Mouse (Mus musculus): ENCODE results near the gene Cym. TPM values are rescaled to one million over a fixed set of nuclear protein-coding genes. Genes with fewer than 3 reads are reported as not detected.

Cym gene
- polyA plus RNA-seq, 1 experiment from 2014 or later = not detected

GRCm38 (mm10) chr3:107252035-107252434, 30.5 kb upstream of the Cym start:
- H3K4me2 ChIP-seq (ENCODE audit: low read depth, low read length) = no peak overlapping the region
- no peak for DNase-seq (ENCODE audit: low spot score)
- WGBS = 75% methylated on average over 4 of the region's 4 CpGs

GRCm38 (mm10) chr3:107250320-107250719, 28.8 kb upstream of the Cym start:
- Histone ChIP-seq H3K9me3 (replicated peaks; ENCODE audit: control insufficient read depth, low read length) (no peaks in the 10 kb centered on the region), H3K4me2 (ENCODE audit: low read depth, low read length) (no peak overlapping the region), H3K27me3 (ENCODE audit: control insufficient read depth, insufficient read depth, low read length) (no peaks in the 10 kb centered on the region), H3K4me3 (ENCODE audit: low read depth, low read length) (no peak overlapping the region), H3K27ac (replicated peaks; ENCODE audit: low read depth, low read length) (no peak overlapping the region), H3K36me3 (replicated peaks; ENCODE audit: control insufficient read depth, insufficient read depth, low read depth, low read length) (no peaks in the 10 kb centered on the region), H3K4me1 (ENCODE audit: control insufficient read depth, insufficient read depth, low read length) (no peaks in the 10 kb centered on the region), H3K9ac (replicated peaks; ENCODE audit: low read length) (no peak overlapping the region)
- ATAC-seq (replicated peaks; ENCODE audit: insufficient number of reproducible peaks, low FRiP score, low TSS enrichment, low read depth) (no peak), DNase-seq (ENCODE audit: low spot score) (no peak)
- WGBS = 68% methylated on average over 2 of the region's 2 CpGs

More at GRCm38 (mm10) chr3:107252035-107252434, 30.5 kb upstream of the Cym start:
- no peaks in the 10 kb centered on the region for H3K36me3 ChIP-seq (replicated peaks; ENCODE audit: control insufficient read depth, insufficient read depth, low read depth, low read length)
- H3K4me3 ChIP-seq (ENCODE audit: low read depth, low read length) = no peak overlapping the region
- no peak for ATAC-seq (replicated peaks; ENCODE audit: insufficient number of reproducible peaks, low FRiP score, low TSS enrichment, low read depth)
- H3K9me3 ChIP-seq (replicated peaks; ENCODE audit: control insufficient read depth, low read length) = no peaks in the 10 kb centered on the region
- H3K4me1 ChIP-seq (ENCODE audit: control insufficient read depth, insufficient read depth, low read length) = no peaks in the 10 kb centered on the region
- H3K9ac ChIP-seq (replicated peaks; ENCODE audit: low read length) = no peak overlapping the region
- H3K27me3 ChIP-seq (ENCODE audit: control insufficient read depth, insufficient read depth, low read length) = no peaks in the 10 kb centered on the region
- no peak overlapping the region for H3K27ac ChIP-seq (replicated peaks; ENCODE audit: low read depth, low read length)

GRCm38 (mm10) chr3:107249042-107249441, 27.5 kb upstream of the Cym start:
- no peaks in the 10 kb centered on the region for H3K9me3 ChIP-seq (replicated peaks; ENCODE audit: control insufficient read depth, low read length)
- WGBS = 68% methylated on average over 3 of the region's 3 CpGs
- no peak overlapping the region for H3K4me2 ChIP-seq (ENCODE audit: low read depth, low read length)
- no peak for DNase-seq (ENCODE audit: low spot score)
- no peak overlapping the region for H3K9ac ChIP-seq (replicated peaks; ENCODE audit: low read length)
- no peak overlapping the region for H3K27ac ChIP-seq (replicated peaks; ENCODE audit: low read depth, low read length)
- H3K4me1 ChIP-seq (ENCODE audit: control insufficient read depth, insufficient read depth, low read length) = no peaks in the 10 kb centered on the region
- H3K36me3 ChIP-seq (replicated peaks; ENCODE audit: control insufficient read depth, insufficient read depth, low read depth, low read length) = no peaks in the 10 kb centered on the region
- no peaks in the 10 kb centered on the region for H3K27me3 ChIP-seq (ENCODE audit: control insufficient read depth, insufficient read depth, low read length)
- no peak overlapping the region for H3K4me3 ChIP-seq (ENCODE audit: low read depth, low read length)
- no peak for ATAC-seq (replicated peaks; ENCODE audit: insufficient number of reproducible peaks, low FRiP score, low TSS enrichment, low read depth)

- H3K4me1 ChIP-seq (ENCODE audit: control insufficient read depth, insufficient read depth, low read length) = no peaks in the 10 kb centered on the region
- no peaks in the 10 kb centered on the region for H3K27me3 ChIP-seq (ENCODE audit: control insufficient read depth, insufficient read depth, low read length)
- DNase-seq (ENCODE audit: low spot score) (no peak), ATAC-seq (replicated peaks; ENCODE audit: insufficient number of reproducible peaks, low FRiP score, low TSS enrichment, low read depth) (no peak)
- H3K9me3 ChIP-seq (replicated peaks; ENCODE audit: control insufficient read depth, low read length) = no peaks in the 10 kb centered on the region
- no peak overlapping the region for H3K4me3 ChIP-seq (ENCODE audit: low read depth, low read length)
- H3K9ac ChIP-seq (replicated peaks; ENCODE audit: low read length) = no peak overlapping the region
- no peak overlapping the region for H3K4me2 ChIP-seq (ENCODE audit: low read depth, low read length)
- no peaks in the 10 kb centered on the region for H3K36me3 ChIP-seq (replicated peaks; ENCODE audit: control insufficient read depth, insufficient read depth, low read depth, low read length)
- no peak overlapping the region for H3K27ac ChIP-seq (replicated peaks; ENCODE audit: low read depth, low read length)
- 77% methylated on average over 6 of the region's 6 CpGs for WGBS
These were observed 25.3 kb upstream of the Cym start for GRCm38 (mm10) chr3:107246876-107247275.

- H3K4me2 ChIP-seq (ENCODE audit: low read depth, low read length) = no peak overlapping the region
- no peaks in the 10 kb centered on the region for H3K36me3 ChIP-seq (replicated peaks; ENCODE audit: control insufficient read depth, insufficient read depth, low read depth, low read length)
- no peak for ATAC-seq (replicated peaks; ENCODE audit: insufficient number of reproducible peaks, low FRiP score, low TSS enrichment, low read depth)
- 48% methylated on average over 14 of the region's 14 CpGs for WGBS
- H3K9me3 ChIP-seq (replicated peaks; ENCODE audit: control insufficient read depth, low read length) = no peaks in the 10 kb centered on the region
- no peak for DNase-seq (ENCODE audit: low spot score)
- H3K4me1 ChIP-seq (ENCODE audit: control insufficient read depth, insufficient read depth, low read length) = no peaks in the 10 kb centered on the region
- H3K27ac ChIP-seq (replicated peaks; ENCODE audit: low read depth, low read length) = no peak overlapping the region
- no peak overlapping the region for H3K9ac ChIP-seq (replicated peaks; ENCODE audit: low read length)
- H3K4me3 ChIP-seq (ENCODE audit: low read depth, low read length) = no peak overlapping the region
- no peaks in the 10 kb centered on the region for H3K27me3 ChIP-seq (ENCODE audit: control insufficient read depth, insufficient read depth, low read length)
These were observed 20.0 kb upstream of the Cym start for GRCm38 (mm10) chr3:107241389-107242094.

GRCm38 (mm10) chr3:107239607-107240006, 18.1 kb upstream of the Cym start, which contains the start of gene Prok1:
Prok1 (minus strand) TSS chr3:107239707.
- H3K4me1 ChIP-seq (ENCODE audit: control insufficient read depth, insufficient read depth, low read length) = no peaks in the 10 kb centered on the region
- no peak within 1 kb of the TSS for H3K27ac ChIP-seq (replicated peaks; ENCODE audit: low read depth, low read length)
- no peaks in the 10 kb centered on the region for H3K9me3 ChIP-seq (replicated peaks; ENCODE audit: control insufficient read depth, low read length)
- H3K27me3 ChIP-seq (ENCODE audit: control insufficient read depth, insufficient read depth, low read length) = no peaks in the 10 kb centered on the region
- ATAC-seq (replicated peaks; ENCODE audit: insufficient number of reproducible peaks, low FRiP score, low TSS enrichment, low read depth) = no peak
- H3K36me3 ChIP-seq (replicated peaks; ENCODE audit: control insufficient read depth, insufficient read depth, low read depth, low read length) = no peaks in the 10 kb centered on the region
- H3K9ac ChIP-seq (replicated peaks; ENCODE audit: low read length) = no peak within 1 kb of the TSS
- DNase-seq (ENCODE audit: low spot score) = no peak
- H3K4me3 ChIP-seq (ENCODE audit: low read depth, low read length) = no peak within 1 kb of the TSS
- WGBS = 90% methylated on average over 9 of the region's 9 CpGs
- H3K4me2 ChIP-seq (ENCODE audit: low read depth, low read length) = no peak within 1 kb of the TSS

- 90% methylated on average over 8 of the region's 8 CpGs for WGBS
- Histone ChIP-seq H3K27me3 (ENCODE audit: control insufficient read depth, insufficient read depth, low read length) (no peaks in the 10 kb centered on the region), H3K9me3 (replicated peaks; ENCODE audit: control insufficient read depth, low read length) (no peaks in the 10 kb centered on the region)
These were observed 17.0 kb upstream of the Cym start for GRCm38 (mm10) chr3:107238471-107238980.

GRCm38 (mm10) chr3:107238051-107238450, 16.5 kb upstream of the Cym start:
- H3K4me2 ChIP-seq (ENCODE audit: low read depth, low read length) = no peak overlapping the region
- H3K9me3 ChIP-seq (replicated peaks; ENCODE audit: control insufficient read depth, low read length) = no peaks in the 10 kb centered on the region
- 51% methylated on average over 2 of the region's 2 CpGs for WGBS
- no peak overlapping the region for H3K9ac ChIP-seq (replicated peaks; ENCODE audit: low read length)
- H3K4me1 ChIP-seq (ENCODE audit: control insufficient read depth, insufficient read depth, low read length) = no peaks in the 10 kb centered on the region
- H3K4me3 ChIP-seq (ENCODE audit: low read depth, low read length) = no peak overlapping the region
- DNase-seq (ENCODE audit: low spot score) (no peak), ATAC-seq (replicated peaks; ENCODE audit: insufficient number of reproducible peaks, low FRiP score, low TSS enrichment, low read depth) (no peak)
- H3K36me3 ChIP-seq (replicated peaks; ENCODE audit: control insufficient read depth, insufficient read depth, low read depth, low read length) = no peaks in the 10 kb centered on the region
- no peaks in the 10 kb centered on the region for H3K27me3 ChIP-seq (ENCODE audit: control insufficient read depth, insufficient read depth, low read length)
- H3K27ac ChIP-seq (replicated peaks; ENCODE audit: low read depth, low read length) = no peak overlapping the region

More at GRCm38 (mm10) chr3:107238471-107238980, 17.0 kb upstream of the Cym start:
- no peak overlapping the region for H3K4me2 ChIP-seq (ENCODE audit: low read depth, low read length)
- DNase-seq (ENCODE audit: low spot score) (no peak), ATAC-seq (replicated peaks; ENCODE audit: insufficient number of reproducible peaks, low FRiP score, low TSS enrichment, low read depth) (no peak)
- no peaks in the 10 kb centered on the region for H3K4me1 ChIP-seq (ENCODE audit: control insufficient read depth, insufficient read depth, low read length)
- no peak overlapping the region for H3K4me3 ChIP-seq (ENCODE audit: low read depth, low read length)
- H3K9ac ChIP-seq (replicated peaks; ENCODE audit: low read length) = no peak overlapping the region
- no peak overlapping the region for H3K27ac ChIP-seq (replicated peaks; ENCODE audit: low read depth, low read length)
- no peaks in the 10 kb centered on the region for H3K36me3 ChIP-seq (replicated peaks; ENCODE audit: control insufficient read depth, insufficient read depth, low read depth, low read length)

All from embryonic facial prominence, embryonic 11.5 days (tissue).